Comparison of ENCODE assay signal across 12 mouse cellular contexts in genomic region chr16:42676406-42677075, GRCm38 (mm10).
DNase-seq lines count a peak whose midpoint lies in the region; ATAC-seq and TF ChIP-seq lines count a peak whose summit lies in the region.
"Had no signal": no experiment of that assay in that cellular context is flagged by ENCODE, and none has a peak within 500 bp of the region (broad histone marks: within the 10 kb centered on the region; RNA-seq: fewer than 3 reads in every experiment).

No protein-coding gene starts in this region.

- DNase-seq in kidney, postnatal 14 days, result peak; percentile 1
- DNase-seq in kidney, adult 9 months, result no peak
- DNase-seq in left cerebral cortex, adult 11 months (ENCODE audit: low spot score), result no peak
- no peak for DNase-seq in hindbrain, embryonic 10.5 days (ENCODE audit: low spot score)
- no peak for DNase-seq in thymus, adult 18-20 months
- DNase-seq: cerebellum, postnatal 36 days; left cerebral cortex, postnatal 4 days; thymus, adult 2 months had no signal

- WGBS in heart, embryonic 16.5 days, result 48% methylated on average over 5 of the region's 5 CpGs
- WGBS in hindbrain, embryonic 10.5 days, result 81% methylated on average over 5 of the region's 5 CpGs

- no peak for TF ChIP-seq POLR2A in myocyte (IDR thresholded peaks at IDR 0.05; ENCODE audit: insufficient read length, low read depth)

- H3K9me3 ChIP-seq in heart, embryonic 16.5 days (replicated peaks; ENCODE audit: control insufficient read depth, low read length), result no peaks in the 10 kb centered on the region
- no peaks in the 10 kb centered on the region for H3K9me3 ChIP-seq in hindbrain, embryonic 10.5 days

- ATAC-seq in common myeloid progenitor, adult 5-6 weeks (replicated peaks; ENCODE audit: low read depth, poor library complexity, severe bottlenecking), result peak; percentile 71
- ATAC-seq in heart, embryonic 16.5 days (replicated peaks; ENCODE audit: extremely low read depth, insufficient read depth, low FRiP score), result peak; percentile 87

- H3K4me3 ChIP-seq in heart, embryonic 16.5 days (ENCODE audit: low read length), result no peak overlapping the region
- H3K4me3 ChIP-seq in myocyte, result no peak overlapping the region
- H3K4me3 ChIP-seq in hindbrain, embryonic 10.5 days, result no peak overlapping the region

- H3K27me3 ChIP-seq in heart, embryonic 16.5 days (ENCODE audit: control insufficient read depth, insufficient read depth, low read length), result no peaks in the 10 kb centered on the region
- no peaks in the 10 kb centered on the region for H3K27me3 ChIP-seq in myocyte (ENCODE audit: control insufficient read depth, insufficient read depth, insufficient read length)
- no peaks in the 10 kb centered on the region for H3K27me3 ChIP-seq in hindbrain, embryonic 10.5 days (ENCODE audit: insufficient read depth, poor library complexity, severe bottlenecking)

- H3K4me2 ChIP-seq in heart, embryonic 16.5 days (ENCODE audit: low read depth, low read length), result no peak overlapping the region
- H3K4me2 ChIP-seq in myocyte (ENCODE audit: low read depth), result peak overlapping the region; percentile 78
- H3K4me2 ChIP-seq: hindbrain, embryonic 14.5 days had no signal

- no peaks in the 10 kb centered on the region for H3K4me1 ChIP-seq in heart, embryonic 16.5 days (ENCODE audit: control insufficient read depth, insufficient read depth, low read length)
- H3K4me1 ChIP-seq in hindbrain, embryonic 10.5 days (replicated peaks), result no peaks in the 10 kb centered on the region

- peak overlapping the region; percentile 81 for H3K27ac ChIP-seq in heart, embryonic 16.5 days (ENCODE audit: low read length)
- no peak overlapping the region for H3K27ac ChIP-seq in hindbrain, embryonic 10.5 days
- H3K27ac ChIP-seq: hindbrain, embryonic 14.5 days had no signal

- no peaks in the 10 kb centered on the region for H3K36me3 ChIP-seq in heart, embryonic 16.5 days (ENCODE audit: control insufficient read depth, insufficient read depth)
- no peaks in the 10 kb centered on the region for H3K36me3 ChIP-seq in myocyte (ENCODE audit: control insufficient read depth, insufficient read depth)
- H3K36me3 ChIP-seq in hindbrain, embryonic 10.5 days, result no peaks in the 10 kb centered on the region

- no peaks in the 10 kb centered on the region for H3K79me2 ChIP-seq in myocyte (ENCODE audit: control insufficient read depth, insufficient read depth)

- no peak overlapping the region for H3ac ChIP-seq in myocyte (ENCODE audit: control insufficient read depth, insufficient read length)

- no peak overlapping the region for H3K9ac ChIP-seq in heart, embryonic 16.5 days (ENCODE audit: low read length)
- H3K9ac ChIP-seq: hindbrain, embryonic 14.5 days had no signal

TF ChIP-seq in myocyte, 11 proteins besides CTCF, POLR2A, EP300 and RAD21:
- no peak for TF ChIP-seq MYOD1 (IDR thresholded peaks at IDR 0.05; ENCODE audit: control insufficient read depth in 1 of 3, insufficient read length in 2 of 3, low read depth in 2 of 3)
- no peak for TF ChIP-seq MAX (IDR thresholded peaks at IDR 0.05; ENCODE audit: low read depth)
- no peak for TF ChIP-seq CEBPB (IDR thresholded peaks at IDR 0.05; ENCODE audit: insufficient read depth, poor library complexity, severe bottlenecking)
- TF ChIP-seq MYOG (IDR thresholded peaks at IDR 0.05; ENCODE audit: control insufficient read depth in 1 of 3, insufficient read depth in 1 of 3, insufficient read length in 2 of 3, low read depth in 2 of 3), result no peak
